ENCODE assay signal across 16 mouse cellular contexts in genomic region chr4:150435590-150435989, GRCm38 (mm10).
"Had no signal": no experiment of that assay in that cellular context is flagged by ENCODE, and none has a peak within 500 bp of the region (broad histone marks: within the 10 kb centered on the region; RNA-seq: fewer than 3 reads in every experiment).

No protein-coding gene starts in this region.

- H3K4me1 ChIP-seq: stomach, embryonic 15.5 days had no signal

- H3K4me2 ChIP-seq: neural tube, embryonic 13.5 days; neural tube, embryonic 15.5 days; stomach, embryonic 15.5 days had no signal

- H3K27me3 ChIP-seq: neural tube, embryonic 13.5 days; neural tube, embryonic 15.5 days; stomach, embryonic 15.5 days had no signal

- H3K9ac ChIP-seq: neural tube, embryonic 13.5 days; neural tube, embryonic 15.5 days; stomach, embryonic 15.5 days had no signal

- DNase-seq: retina, postnatal 1 day; right cerebral cortex, adult 18-20 months; right cerebral cortex, postnatal 14 days; right cerebral cortex, postnatal 25 days; right cerebral cortex, postnatal 4 days; spleen, adult 18-20 months; thymus, adult 18-20 months; thymus, adult 2 months; thymus, postnatal 14 days; thymus, postnatal 25 days; thymus, postnatal 36 days; thymus, postnatal 4 days had no signal

- H3K36me3 ChIP-seq: neural tube, embryonic 15.5 days; stomach, embryonic 15.5 days had no signal

- H3K4me3 ChIP-seq: neural tube, embryonic 13.5 days; neural tube, embryonic 15.5 days; stomach, embryonic 15.5 days had no signal

- H3K27ac ChIP-seq: neural tube, embryonic 13.5 days; neural tube, embryonic 15.5 days; stomach, embryonic 15.5 days; stomach, postnatal 0 days had no signal

- H3K9me3 ChIP-seq: neural tube, embryonic 13.5 days; neural tube, embryonic 15.5 days; stomach, embryonic 15.5 days had no signal
